Mouse (Mus musculus): Measurements from ENCODE around the gene Metrn.
A peak's percentile ranks its signal among the peaks of the same experiment; 100 is the strongest.
"Not testable (repeated sequence)": the region's sequence is repeated elsewhere in the genome, so short reads cannot be mapped to it uniquely, and the experiment has no call there.

Gene Metrn

GRCm38 (mm10) chr17:25808789-25809605 lies 12.1 kb upstream of the Metrn start, which contains the start of gene Fbxl16:
Gene Fbxl16 (plus strand): TSS chr17:25809085.
- peak; percentile 96 for DNase-seq (ENCODE audit: inconsistent ontology term)

DNA sequence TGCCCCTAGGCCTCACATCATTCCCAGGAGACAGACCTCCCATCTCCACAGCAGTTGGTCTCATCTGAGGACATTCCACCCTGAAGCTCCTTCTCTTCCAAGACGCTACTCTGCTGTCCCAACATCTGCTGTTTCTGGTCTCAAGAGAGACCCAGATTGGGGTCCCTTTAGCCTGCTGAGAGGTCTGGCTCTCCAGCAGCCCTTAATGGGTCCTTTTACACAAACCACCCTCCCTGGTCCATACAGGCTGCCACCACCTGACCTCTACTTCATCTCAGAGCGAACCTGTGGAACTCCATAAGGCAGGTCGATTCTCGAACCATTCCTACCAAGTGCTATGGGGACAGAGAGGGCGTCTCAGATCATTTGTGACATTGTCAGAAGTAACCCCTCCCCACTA lies 11.1 kb upstream of the Metrn start:
- no peak for DNase-seq (ENCODE audit: inconsistent ontology term)

DNA sequence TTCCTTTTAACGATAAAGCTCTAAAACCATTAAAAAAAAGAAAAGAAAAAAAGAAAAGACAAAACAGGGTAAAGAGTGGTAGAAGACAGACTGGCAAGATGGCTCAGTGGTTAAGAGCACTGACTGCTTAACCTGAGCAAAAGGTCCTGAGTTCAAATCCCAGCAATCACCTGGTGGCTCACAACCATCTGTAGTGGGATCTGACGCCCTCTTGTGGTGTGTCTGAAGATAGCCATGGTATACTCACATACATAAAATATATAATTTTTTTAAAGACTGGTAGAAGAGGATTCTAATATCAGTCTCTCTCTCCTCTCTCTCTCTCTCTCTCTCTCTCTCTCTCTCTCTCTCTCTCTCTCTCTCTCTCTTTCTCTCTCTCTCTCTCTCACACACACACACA lies 10.5 kb upstream of the Metrn start:
- not testable (repeated sequence) for DNase-seq (ENCODE audit: inconsistent ontology term)

DNA sequence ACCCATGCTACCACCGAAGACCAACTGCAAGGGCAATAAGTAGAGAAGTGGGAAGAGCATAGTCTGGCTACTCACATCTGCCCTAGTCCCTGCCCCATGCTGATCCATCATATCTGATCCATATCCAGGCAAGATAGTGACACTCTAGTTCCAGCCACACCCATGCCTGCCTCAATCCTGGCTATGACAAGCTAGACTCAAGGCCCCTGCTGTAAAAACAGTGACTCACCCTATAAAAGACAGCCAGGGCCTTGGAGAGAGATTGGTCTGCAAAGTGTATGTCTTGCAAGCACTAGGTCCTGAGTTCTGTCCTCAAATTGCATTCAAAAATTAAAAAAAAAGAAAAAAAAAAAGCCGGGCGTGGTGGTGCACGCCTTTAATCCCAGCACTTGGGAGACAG lies 9.6 kb upstream of the Metrn start:
- DNase-seq (ENCODE audit: inconsistent ontology term) = no peak

GRCm38 (mm10) chr17:25802825-25803517 lies 6.0 kb upstream of the Metrn start:
- DNase-seq (ENCODE audit: inconsistent ontology term) = peak; percentile 87

DNA sequence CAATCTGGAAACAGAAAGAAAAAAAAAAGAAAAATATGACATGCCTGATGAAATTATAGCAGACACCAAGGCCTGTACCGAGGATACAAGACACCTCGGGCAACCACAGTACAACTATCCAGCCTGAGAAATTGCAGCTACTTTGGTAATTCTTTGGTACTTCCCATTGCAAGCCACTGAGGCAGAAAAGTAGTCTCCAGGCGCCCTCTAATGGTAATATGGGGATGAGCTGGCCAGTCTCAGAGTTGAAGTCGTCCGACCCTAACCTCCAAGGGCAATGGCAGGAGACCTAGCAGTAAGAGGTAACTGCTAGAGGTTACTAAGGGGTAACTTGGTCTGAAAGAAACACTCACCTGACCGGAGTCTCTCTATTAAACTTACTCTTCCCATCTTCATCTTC lies 4.1 kb upstream of the Metrn start:
- peak; percentile 75 for DNase-seq (ENCODE audit: inconsistent ontology term)

DNA sequence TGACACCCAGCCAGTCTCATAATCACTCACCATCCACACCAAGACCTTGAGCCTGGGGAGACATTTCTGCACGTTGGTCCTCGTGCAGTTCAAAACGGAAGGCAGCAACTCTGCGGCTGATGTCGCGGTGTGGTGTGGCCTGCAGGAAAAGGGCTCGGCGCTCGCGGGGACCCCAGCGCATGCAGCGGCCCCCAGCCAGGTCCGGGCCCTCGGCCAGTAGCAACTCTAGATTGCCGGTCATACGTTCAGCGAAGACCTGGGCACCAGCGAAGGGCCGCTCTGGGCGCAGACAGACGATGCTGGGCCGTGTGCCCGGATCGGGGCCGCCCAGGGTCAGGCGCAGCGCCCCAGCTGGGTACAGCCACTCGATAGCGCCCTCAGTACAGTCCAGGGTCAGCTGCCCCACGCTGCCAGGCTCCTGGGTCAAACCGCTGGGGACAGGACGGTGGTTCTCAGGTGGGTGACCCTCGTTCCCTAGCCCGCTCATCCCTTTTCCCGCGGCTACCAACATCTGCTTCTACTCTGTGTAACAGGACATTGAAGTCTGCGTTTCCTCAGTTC lies 645 bp downstream of the Metrn start:
- peak; percentile 49 for DNase-seq (ENCODE audit: inconsistent ontology term)

DNA sequence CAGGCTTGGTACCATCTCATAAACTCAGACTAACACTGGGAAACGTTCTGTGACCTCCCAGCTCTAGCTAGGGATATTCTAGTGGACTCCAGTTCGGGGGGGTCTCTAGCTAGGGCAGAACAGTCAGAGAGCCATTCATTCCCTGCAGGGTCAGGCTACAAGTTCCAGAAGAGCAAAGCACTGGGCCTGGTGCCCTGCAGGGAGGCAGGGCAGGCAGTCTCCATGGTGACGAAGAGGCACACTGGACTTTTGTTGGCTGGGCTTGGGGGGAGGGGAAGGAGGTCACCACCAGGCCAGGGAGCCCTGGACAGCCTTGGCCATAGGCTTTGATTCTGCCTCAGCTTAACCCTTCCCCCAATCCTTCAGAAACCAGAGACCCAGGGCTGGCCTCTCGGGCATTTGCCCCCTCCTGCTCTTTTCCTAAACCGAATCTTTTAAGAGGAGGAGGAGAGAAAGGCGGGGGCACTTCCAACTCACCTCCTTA lies 1.3 kb downstream of the Metrn start, which contains the start of gene AC134908.4:
TSS of gene AC134908.4 (minus strand) at position 51 of the 484 bp plus-strand sequence.
- DNase-seq (ENCODE audit: inconsistent ontology term) = peak; percentile 94

DNA sequence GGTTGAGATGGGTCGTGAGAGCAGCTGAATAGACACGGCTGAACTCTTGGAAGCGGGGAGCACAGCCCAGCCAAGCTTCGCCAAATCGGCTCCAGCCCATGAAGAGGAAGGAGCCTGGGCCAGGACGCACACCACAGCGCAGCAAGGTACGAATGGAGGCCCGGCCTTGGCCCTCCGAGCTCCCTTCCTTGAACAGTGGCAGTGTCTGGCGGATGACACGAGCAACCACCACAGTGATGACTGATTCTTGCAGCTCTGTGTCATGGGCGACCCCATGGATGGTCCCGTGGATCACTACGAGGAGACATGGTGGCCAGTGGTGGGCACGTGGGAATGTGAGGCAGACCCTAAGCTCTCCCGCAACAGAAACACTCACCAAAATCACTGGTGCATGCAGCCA lies 1.9 kb downstream of the Metrn start:
- DNase-seq (ENCODE audit: inconsistent ontology term) = no peak

DNA sequence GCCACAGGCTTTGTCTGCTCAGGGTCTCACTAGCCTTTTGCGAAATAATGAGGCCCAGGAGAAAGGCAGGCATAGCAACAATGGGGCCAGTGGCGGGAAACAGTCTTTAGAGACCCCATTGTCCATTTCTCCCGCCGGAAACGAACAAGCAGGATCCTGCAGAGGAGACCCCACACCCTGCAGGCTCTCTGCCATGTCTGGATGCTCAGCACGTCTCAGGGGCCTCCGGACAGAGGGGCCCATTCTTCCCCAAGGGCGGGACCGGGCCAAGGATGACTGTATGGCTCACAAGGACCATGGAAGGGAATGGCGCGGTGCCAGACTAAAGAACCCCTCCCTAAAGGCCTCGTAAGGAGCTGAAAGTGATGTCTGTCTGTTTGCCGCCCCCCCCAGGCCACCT lies 2.7 kb downstream of the Metrn start:
- DNase-seq (ENCODE audit: inconsistent ontology term) = peak; percentile 31

GRCm38 (mm10) chr17:25792615-25793014 lies 4.3 kb downstream of the Metrn start, which contains the start of gene Fam173a:
Gene Fam173a (minus strand): TSS chr17:25792901.
- DNase-seq (ENCODE audit: inconsistent ontology term) = peak; percentile 85

DNA sequence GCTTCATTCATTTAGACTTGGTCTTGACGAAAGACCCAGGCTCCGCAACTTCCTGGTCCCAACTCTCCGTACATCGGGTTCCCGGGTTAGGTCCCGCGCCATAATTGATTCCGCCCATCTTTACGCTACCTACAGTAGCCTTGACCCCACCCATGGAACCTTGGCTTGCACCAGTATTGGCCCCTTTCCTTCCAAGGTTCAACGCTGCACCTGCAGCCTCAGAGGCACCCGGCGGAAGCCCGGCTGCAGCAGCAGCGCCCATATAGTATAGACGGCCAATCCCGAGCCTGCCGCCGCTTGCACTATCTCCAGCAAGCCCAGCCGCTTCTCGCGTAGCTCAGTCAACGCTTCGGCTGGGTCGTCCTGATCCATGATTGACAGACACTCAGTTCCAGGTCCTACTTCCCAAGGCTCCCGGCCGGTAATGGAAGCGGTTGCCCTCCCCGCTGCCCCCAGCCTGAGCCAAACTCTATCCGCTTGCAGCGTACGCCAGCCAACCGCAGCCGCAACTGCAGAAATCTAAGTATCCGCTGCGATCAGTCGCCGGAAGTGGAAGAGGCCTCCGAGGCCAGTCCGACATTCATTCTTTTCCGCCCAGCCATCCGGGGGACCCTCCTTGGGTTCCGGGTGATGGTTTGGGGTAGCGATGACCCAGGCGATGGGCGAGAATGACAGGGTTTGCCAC lies 5.0 kb downstream of the Metrn start:
- peak; percentile 90 for DNase-seq (ENCODE audit: inconsistent ontology term)

DNA sequence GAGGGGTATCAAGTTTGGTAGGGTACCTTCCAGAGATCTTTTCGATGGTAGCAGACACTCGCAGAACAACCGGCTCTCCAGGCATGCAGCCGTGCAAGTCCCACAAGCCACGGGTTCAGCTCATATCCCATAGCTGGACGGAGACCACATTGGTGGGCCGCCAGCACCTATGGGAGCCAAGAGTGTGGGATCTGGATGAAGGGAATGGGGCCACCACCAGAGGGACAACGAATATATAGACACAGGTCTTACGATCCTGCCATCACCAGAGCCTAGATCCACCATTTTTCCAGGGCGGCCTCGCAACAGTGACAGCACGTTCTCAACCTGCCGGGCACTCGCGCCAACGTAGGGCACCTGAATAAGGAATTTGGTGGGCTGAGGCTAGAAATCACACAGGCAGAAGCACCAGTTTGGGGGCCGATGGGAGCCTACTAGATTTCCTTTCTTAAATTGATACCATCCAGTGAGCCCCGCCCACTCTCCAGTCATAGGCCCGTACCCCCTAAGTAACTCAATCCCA lies 5.6 kb downstream of the Metrn start:
- DNase-seq (ENCODE audit: inconsistent ontology term) = peak; percentile 51

DNA sequence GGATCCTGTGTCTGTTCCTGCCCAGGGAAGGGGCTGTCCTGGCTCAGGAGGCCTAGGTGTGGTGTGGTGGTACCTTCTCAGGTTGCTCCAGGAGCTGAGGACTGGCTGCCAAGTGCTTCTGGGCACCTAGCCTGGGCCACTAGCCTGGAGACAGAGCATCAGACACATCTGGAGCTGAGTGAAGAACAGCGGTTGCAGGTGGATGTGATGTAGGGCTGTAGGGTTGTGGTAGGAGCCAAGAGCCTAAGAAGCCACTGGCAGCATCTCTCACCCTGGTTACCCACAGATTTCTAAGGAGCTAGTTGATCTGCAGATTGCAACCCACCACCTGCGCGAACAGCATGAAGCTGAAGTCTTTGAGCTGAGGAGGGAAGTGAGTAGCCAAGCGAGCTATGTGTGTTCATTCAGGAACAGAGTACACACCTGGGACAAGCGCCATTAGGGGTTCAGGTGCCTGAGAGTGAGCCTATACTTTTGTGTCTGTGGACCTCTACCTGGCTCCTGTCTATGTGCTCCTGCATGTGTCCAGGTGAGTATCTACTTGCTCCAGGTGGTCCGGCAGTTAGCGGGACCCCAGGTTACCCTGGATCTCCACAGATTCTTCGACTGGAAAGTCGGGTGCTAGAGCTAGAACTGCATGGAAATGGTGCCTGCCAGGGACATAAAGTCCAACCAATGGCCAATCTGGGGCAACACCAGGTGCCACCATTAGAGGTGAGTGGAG lies 10.0 kb downstream of the Metrn start:
- DNase-seq (ENCODE audit: inconsistent ontology term) = no peak

DNA sequence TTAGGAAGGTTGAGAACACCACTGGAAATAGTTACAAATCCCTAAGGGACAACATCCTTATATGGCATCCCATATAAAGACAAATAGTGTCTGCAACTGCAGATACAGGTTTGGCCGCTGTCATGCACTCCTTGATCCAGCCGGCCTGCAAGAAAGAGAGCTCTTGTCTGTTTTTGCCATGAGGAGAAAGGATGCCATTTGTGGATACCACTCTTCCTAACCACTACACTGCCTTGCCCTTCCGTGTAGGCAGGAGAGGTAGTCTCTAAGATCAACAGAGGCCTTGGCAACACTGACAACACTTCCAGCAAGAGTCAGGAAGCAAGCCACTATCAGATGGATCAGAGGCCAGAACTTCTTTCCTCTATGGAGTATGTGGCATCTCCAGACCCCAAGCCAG lies 10.7 kb downstream of the Metrn start, which contains the start of gene Ccdc78:
TSS of gene Ccdc78 (plus strand) at position 301 of the 400 bp plus-strand sequence.
- DNase-seq (ENCODE audit: inconsistent ontology term) = no peak

- peak; percentile 91 for DNase-seq (ENCODE audit: inconsistent ontology term)
These were observed 11.6 kb downstream of the Metrn start, which contains the start of gene Haghl for GRCm38 (mm10) chr17:25785281-25785745. Gene Haghl (minus strand): TSS chr17:25785673.

- DNase-seq (ENCODE audit: inconsistent ontology term) = no peak
These were observed 12.9 kb downstream of the Metrn start for GRCm38 (mm10) chr17:25783861-25784574.

- no peak for DNase-seq (ENCODE audit: inconsistent ontology term)
These were observed 13.8 kb downstream of the Metrn start for GRCm38 (mm10) chr17:25783086-25783485.

DNA sequence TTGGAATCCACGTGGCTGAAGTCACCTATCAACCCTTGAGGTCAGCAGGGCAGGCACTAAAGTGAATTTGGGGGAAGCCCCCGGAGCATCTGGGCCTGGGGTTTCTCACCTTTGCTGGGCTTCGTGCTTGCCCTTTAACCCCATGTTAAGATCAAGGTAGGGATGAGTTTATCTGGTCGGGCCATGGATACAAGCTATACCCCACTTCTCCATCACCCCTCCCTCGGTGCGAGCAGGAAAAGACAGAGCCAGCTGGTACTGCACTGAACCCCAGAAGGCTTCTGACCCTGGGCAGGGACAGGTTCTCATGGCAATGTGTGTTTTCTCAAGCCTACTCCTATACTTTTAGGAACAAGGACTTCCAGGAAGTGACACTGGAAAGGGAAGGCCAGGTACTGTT lies 15.6 kb downstream of the Metrn start:
- no peak for DNase-seq (ENCODE audit: inconsistent ontology term)

DNA sequence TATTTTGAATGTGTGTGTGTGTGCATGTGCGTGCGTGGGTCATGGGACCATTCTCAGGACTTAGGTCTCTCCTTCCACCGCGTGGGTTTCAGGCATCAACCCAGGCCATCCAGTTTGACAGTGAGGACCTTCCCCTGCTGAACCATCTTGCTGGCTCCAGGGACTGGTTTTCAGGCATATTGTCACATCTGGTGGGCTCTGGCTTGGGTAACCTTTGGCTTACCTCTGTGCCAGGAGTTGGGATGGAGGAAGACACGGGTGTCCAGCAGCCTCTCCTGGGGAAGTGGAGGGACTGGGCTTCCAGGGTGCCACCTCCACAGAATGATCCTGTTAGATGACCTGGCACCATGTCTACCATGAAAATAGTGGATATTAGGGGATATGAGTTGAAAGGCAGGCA lies 19.0 kb downstream of the Metrn start:
- no peak for DNase-seq (ENCODE audit: inconsistent ontology term)

Measured in Muller cell, postnatal 12 days (primary cell).